Mouse (Mus musculus): ENCODE measurements around the gene Gm648. TPM values are rescaled to one million over a fixed set of nuclear protein-coding genes. Genes with fewer than 3 reads are reported as not detected.
A peak's percentile ranks its signal among the peaks of the same experiment; 100 is the strongest.
"Not testable (repeated sequence)": the region's sequence is repeated elsewhere in the genome, so short reads cannot be mapped to it uniquely, and the experiment has no call there.

Gm648 gene
- polyA plus RNA-seq, 1 experiment = 0.07 TPM

- Histone ChIP-seq H3K79me3 (ENCODE audit: low read depth) (no peaks in the 10 kb centered on the region), H3K36me3 (ENCODE audit: control insufficient read depth, insufficient read depth) (no peaks in the 10 kb centered on the region), H3ac (ENCODE audit: control insufficient read depth, insufficient read length, low read depth) (no peak overlapping the region), H3K27me3 (ENCODE audit: control insufficient read depth, insufficient read depth, insufficient read length) (no peaks in the 10 kb centered on the region), H3K79me2 (ENCODE audit: control insufficient read depth, insufficient read depth) (no peaks in the 10 kb centered on the region), H3K4me3 (ENCODE audit: insufficient read depth, poor library complexity, severe bottlenecking) (no peak overlapping the region)
- no peak for TF ChIP-seq CEBPB (IDR thresholded peaks at IDR 0.05; ENCODE audit: low read depth)
- no peak for TF ChIP-seq FOSL1 (IDR thresholded peaks at IDR 0.05; ENCODE audit: insufficient read depth, low read length, poor library complexity, severe bottlenecking)
- no peak for TF ChIP-seq MYOG (IDR thresholded peaks at IDR 0.05; ENCODE audit: control insufficient read depth, extremely low read depth, insufficient read length)
- no peak for TF ChIP-seq USF1 (IDR thresholded peaks at IDR 0.05; ENCODE audit: low read depth)
- TF ChIP-seq MYOD1 (IDR thresholded peaks at IDR 0.05; ENCODE audit: control insufficient read depth, insufficient read length, low read depth) = no peak
- no peak for TF ChIP-seq MAX (IDR thresholded peaks at IDR 0.05)
- TF ChIP-seq CTCF (IDR thresholded peaks at IDR 0.05; ENCODE audit: control insufficient read depth, insufficient read depth, insufficient read length) = no peak
Observed at GRCm38 (mm10) chrX:56553584-56553983, 4.2 kb upstream of the Gm648 start.

- Histone ChIP-seq H3K36me3 (ENCODE audit: control insufficient read depth, insufficient read depth) (no peaks in the 10 kb centered on the region), H3K4me3 (ENCODE audit: insufficient read depth, poor library complexity, severe bottlenecking) (no peak overlapping the region), H3ac (ENCODE audit: control insufficient read depth, insufficient read length, low read depth) (no peak overlapping the region), H3K27me3 (ENCODE audit: control insufficient read depth, insufficient read depth, insufficient read length) (no peaks in the 10 kb centered on the region), H3K79me2 (ENCODE audit: control insufficient read depth, insufficient read depth) (no peaks in the 10 kb centered on the region), H3K79me3 (ENCODE audit: low read depth) (no peaks in the 10 kb centered on the region)
- peak; percentile 3 for TF ChIP-seq CTCF (IDR thresholded peaks at IDR 0.05; ENCODE audit: control insufficient read depth, insufficient read depth, insufficient read length)
- TF ChIP-seq MAX (IDR thresholded peaks at IDR 0.05) = no peak
Observed at GRCm38 (mm10) chrX:56537162-56537561, 12.2 kb downstream of the Gm648 start.

DNA sequence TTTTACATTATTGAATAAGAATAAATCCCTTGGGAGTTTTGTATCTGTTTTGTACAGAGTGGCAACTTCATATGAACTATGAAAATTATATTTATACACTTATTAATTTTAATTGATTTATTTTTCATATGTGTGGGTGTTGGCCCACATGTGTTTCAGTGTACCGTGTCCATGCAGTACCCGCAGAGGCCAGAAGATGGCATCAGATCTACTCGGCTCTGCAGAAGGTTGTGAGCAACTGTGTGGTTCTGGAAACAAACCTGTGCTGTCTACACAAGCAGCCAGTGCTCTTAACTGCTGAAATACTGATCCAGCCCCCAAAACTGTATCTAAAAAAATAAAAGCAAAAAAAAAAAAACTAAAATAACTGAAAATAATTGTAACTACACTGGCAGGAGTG, 18.1 kb downstream of the Gm648 start:
- Histone ChIP-seq H3K79me2 (ENCODE audit: control insufficient read depth, insufficient read depth) (no peaks in the 10 kb centered on the region), H3K79me3 (ENCODE audit: low read depth) (no peaks in the 10 kb centered on the region), H3K36me3 (ENCODE audit: control insufficient read depth, insufficient read depth) (no peaks in the 10 kb centered on the region), H3K27me3 (ENCODE audit: control insufficient read depth, insufficient read depth, insufficient read length) (no peaks in the 10 kb centered on the region), H3K4me3 (ENCODE audit: insufficient read depth, poor library complexity, severe bottlenecking) (no peak overlapping the region), H3ac (ENCODE audit: control insufficient read depth, insufficient read length, low read depth) (no peak overlapping the region)
- TF ChIP-seq CTCF (IDR thresholded peaks at IDR 0.05; ENCODE audit: control insufficient read depth, insufficient read depth, insufficient read length) (peak; percentile 44), FOSL1 (IDR thresholded peaks at IDR 0.05; ENCODE audit: insufficient read depth, low read length, poor library complexity, severe bottlenecking) (no peak)

DNA sequence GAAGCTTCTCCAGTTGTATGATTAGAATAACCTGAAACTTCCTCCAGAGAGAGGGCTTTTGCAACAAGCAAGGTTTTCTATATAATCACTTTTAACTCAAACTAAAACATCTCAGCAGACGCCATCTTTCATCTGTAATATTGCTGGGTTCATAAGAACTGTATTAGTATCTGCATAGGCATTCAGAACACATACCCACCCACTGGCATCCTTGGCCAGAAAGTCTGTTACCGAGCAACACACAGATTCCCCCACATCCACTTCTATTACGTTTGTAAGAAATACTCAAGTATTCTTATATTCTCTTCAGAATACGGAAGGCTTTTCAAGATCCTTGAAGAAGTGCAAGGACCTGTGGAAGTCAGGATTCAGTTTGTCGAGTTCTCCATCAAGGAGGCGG, 25.0 kb downstream of the Gm648 start, which contains the start of gene Gm10477:
Gm10477 (plus strand) TSS at position 301 of the 400 bp plus-strand sequence.
- not testable (repeated sequence) for H3K79me3 ChIP-seq (ENCODE audit: low read depth); H3K79me2 ChIP-seq (ENCODE audit: control insufficient read depth, insufficient read depth); H3K36me3 ChIP-seq (ENCODE audit: control insufficient read depth, insufficient read depth); H3K4me3 ChIP-seq (ENCODE audit: insufficient read depth, poor library complexity, severe bottlenecking); H3ac ChIP-seq (ENCODE audit: control insufficient read depth, insufficient read length, low read depth); H3K27me3 ChIP-seq (ENCODE audit: control insufficient read depth, insufficient read depth, insufficient read length)

- H3K79me2 ChIP-seq (ENCODE audit: control insufficient read depth, insufficient read depth) = no peaks in the 10 kb centered on the region
- no peaks in the 10 kb centered on the region for H3K27me3 ChIP-seq (ENCODE audit: control insufficient read depth, insufficient read depth, insufficient read length)
- H3ac ChIP-seq (ENCODE audit: control insufficient read depth, insufficient read length, low read depth) = no peak overlapping the region
- no peaks in the 10 kb centered on the region for H3K36me3 ChIP-seq (ENCODE audit: control insufficient read depth, insufficient read depth)
- no peaks in the 10 kb centered on the region for H3K79me3 ChIP-seq (ENCODE audit: low read depth)
- H3K4me3 ChIP-seq (ENCODE audit: insufficient read depth, poor library complexity, severe bottlenecking) = no peak overlapping the region
- TF ChIP-seq CTCF (IDR thresholded peaks at IDR 0.05; ENCODE audit: control insufficient read depth, insufficient read depth, insufficient read length) (no peak), MAX (IDR thresholded peaks at IDR 0.05) (no peak), MYOG (IDR thresholded peaks at IDR 0.05; ENCODE audit: control insufficient read depth, extremely low read depth, insufficient read length) (no peak), USF1 (IDR thresholded peaks at IDR 0.05; ENCODE audit: low read depth) (no peak), FOSL1 (IDR thresholded peaks at IDR 0.05; ENCODE audit: insufficient read depth, low read length, poor library complexity, severe bottlenecking) (no peak), CEBPB (IDR thresholded peaks at IDR 0.05; ENCODE audit: low read depth) (no peak), MYOD1 (IDR thresholded peaks at IDR 0.05; ENCODE audit: control insufficient read depth, insufficient read length, low read depth) (no peak)
Observed at GRCm38 (mm10) chrX:56497241-56497640, 52.2 kb downstream of the Gm648 start.

Small RNA genes lying within 50 kb of the gene (microRNA-seq; reads per million reads assigned to microRNA genes)
- 0.48 reads per million, percentile 8 among the genes with 10 or more reads in this experiment for gene Mir5116 (ENCODE audit: borderline microRNAs expressed)

Other genes starting within 250 kb of the Gm648 start
- 0.69 TPM for gene Zfp449, start 203.2 kb downstream of the Gm648 start, polyA plus RNA-seq (2012; fragmentation: generic; extraction: Trizol)
- gene Smim10l2a, start 175.0 kb downstream of the Gm648 start, polyA plus RNA-seq (2012; fragmentation: generic; extraction: Trizol) = not detected
- not detected for gene Gm2174, start 101.6 kb downstream of the Gm648 start, polyA plus RNA-seq (2012; fragmentation: generic; extraction: Trizol)
- gene Ints6l, start 94.7 kb downstream of the Gm648 start, polyA plus RNA-seq (2012; fragmentation: generic; extraction: Trizol) = 1.2 TPM
- not detected for gene Gm10477, start 24.9 kb downstream of the Gm648 start, polyA plus RNA-seq (2012; fragmentation: generic; extraction: Trizol)
- gene Mmgt1, start 48.5 kb upstream of the Gm648 start, polyA plus RNA-seq (2012; fragmentation: generic; extraction: Trizol) = 11.7 TPM
- gene Slc9a6, start 60.2 kb upstream of the Gm648 start, polyA plus RNA-seq (2012; fragmentation: generic; extraction: Trizol) = 7.2 TPM
- 42.8 TPM for gene Fhl1, start 182.2 kb upstream of the Gm648 start, polyA plus RNA-seq (2012; fragmentation: generic; extraction: Trizol)

All from C2C12 (cell line).